Mouse (Mus musculus): ENCODE data around the gene Msantd1. TPM values are rescaled to one million over a fixed set of nuclear protein-coding genes. Genes with fewer than 3 reads are reported as not detected.

Msantd1 gene
- not detected for polyA plus RNA-seq (2014; fragmentation: Illumina TruSeq; extraction: RNeasy Lipid Tissue Mini Kit (QIAGEN cat#74804); ENCODE audit: low read depth, low replicate concordance)

DNA sequence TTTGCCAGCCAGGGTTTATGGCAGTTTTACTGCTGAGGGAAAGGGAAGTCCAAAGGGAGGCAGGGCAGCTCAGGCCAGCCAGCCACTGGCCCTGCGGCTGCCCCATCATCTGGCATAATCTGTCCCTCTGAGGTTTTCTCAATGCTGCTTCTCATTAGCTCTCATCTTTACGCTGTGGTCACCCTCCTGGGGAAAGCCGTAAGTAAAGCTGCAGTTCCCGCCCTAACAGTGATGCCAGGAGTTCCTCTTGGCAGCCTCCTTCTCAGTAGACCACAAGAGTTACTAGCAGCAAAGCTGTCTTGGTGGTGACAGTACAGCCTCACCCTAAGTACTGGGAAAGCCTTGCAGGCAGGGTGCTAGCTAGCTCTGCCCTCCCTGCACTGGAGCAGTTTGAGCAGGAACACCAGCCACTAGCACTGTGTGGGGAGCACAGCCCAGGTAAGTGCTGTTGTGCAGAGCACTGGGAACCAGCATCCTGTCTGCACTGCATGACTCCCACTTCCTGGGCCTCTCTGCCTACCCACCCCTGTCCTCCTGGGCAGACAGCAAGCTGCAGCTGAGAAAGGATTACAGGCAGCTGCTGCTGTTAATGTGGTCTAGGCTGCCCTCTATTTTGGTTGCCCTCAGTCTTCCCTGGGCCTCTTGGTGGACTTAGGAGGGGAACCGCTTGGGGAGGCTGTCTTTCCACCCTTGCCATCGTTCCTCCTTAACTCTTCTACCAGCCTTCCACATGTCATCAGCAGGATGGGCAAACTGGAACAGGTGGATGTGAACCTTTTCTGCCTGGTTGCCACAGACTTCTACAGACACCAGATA is at the start of gene Msantd1:
Gene Msantd1, plus strand, starts transcription at position 103 of the 816 bp plus-strand sequence.

DNA sequence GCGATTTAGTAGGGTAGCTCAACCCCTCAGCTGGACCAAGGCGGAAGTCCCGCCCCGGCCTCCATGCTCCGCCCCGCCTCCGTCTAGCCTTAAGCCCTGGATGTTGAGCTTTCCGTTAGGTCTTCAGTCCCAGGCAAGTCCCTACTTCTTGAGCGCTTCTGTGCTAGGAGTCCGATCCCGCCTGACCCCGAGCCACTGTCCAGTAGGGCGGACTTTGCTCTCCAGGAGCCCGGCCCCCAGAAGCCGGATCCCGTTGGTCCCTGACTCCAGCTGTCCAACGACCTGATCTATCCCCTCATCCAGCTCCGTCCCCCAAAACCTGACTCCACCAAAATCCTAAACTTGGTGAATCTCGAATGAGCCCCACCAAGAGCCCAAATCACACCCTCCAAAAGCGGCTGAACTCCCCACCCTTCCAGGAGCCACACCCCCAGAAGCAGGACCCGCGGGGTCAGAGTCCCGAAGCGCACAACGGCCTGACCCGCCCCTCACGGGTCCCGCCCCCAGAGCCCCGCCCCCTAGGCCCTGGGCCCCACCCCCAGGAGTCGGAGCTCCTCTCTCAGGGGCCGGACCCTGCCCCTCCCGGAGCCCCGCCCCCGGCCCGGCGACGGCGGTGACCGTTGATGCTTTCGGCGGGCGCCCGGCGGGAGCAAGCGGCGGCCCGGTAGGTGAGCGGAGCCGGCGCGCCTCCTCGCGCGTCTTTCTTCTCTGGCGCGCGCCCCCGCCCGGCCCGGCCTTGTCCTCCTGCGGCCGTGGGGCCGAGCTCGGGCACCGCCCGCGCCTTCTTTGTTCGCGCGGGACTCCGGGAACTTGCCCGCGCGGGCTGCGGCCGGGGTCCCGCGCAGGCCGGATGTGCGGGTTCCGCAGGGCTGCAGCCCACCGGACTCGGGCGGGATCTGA is 41.3 kb downstream of the Msantd1 start, which contains the start of gene Rgs12:
Gene Rgs12, plus strand, starts transcription at position 585 of the 900 bp plus-strand sequence.

Other genes with a start within 250 kb of the Msantd1 start
- 22.3 TPM for gene Nop14, start 247.9 kb upstream of the Msantd1 start, polyA plus RNA-seq (2014; fragmentation: Illumina TruSeq; extraction: RNeasy Lipid Tissue Mini Kit (QIAGEN cat#74804); ENCODE audit: low read depth, low replicate concordance)
- 10.6 TPM for gene Grk4, start 247.6 kb upstream of the Msantd1 start, polyA plus RNA-seq (2014; fragmentation: Illumina TruSeq; extraction: RNeasy Lipid Tissue Mini Kit (QIAGEN cat#74804); ENCODE audit: low read depth, low replicate concordance)
- gene Htt, start 146.3 kb upstream of the Msantd1 start, polyA plus RNA-seq (2014; fragmentation: Illumina TruSeq; extraction: RNeasy Lipid Tissue Mini Kit (QIAGEN cat#74804); ENCODE audit: low read depth, low replicate concordance): 7.4 TPM
- gene Rgs12, start 41.4 kb downstream of the Msantd1 start, polyA plus RNA-seq (2014; fragmentation: Illumina TruSeq; extraction: RNeasy Lipid Tissue Mini Kit (QIAGEN cat#74804); ENCODE audit: low read depth, low replicate concordance): 5.8 TPM
- gene Hgfac, start 133.5 kb downstream of the Msantd1 start, polyA plus RNA-seq (2014; fragmentation: Illumina TruSeq; extraction: RNeasy Lipid Tissue Mini Kit (QIAGEN cat#74804); ENCODE audit: low read depth, low replicate concordance): not detected
- gene Dok7, start 148.8 kb downstream of the Msantd1 start, polyA plus RNA-seq (2014; fragmentation: Illumina TruSeq; extraction: RNeasy Lipid Tissue Mini Kit (QIAGEN cat#74804); ENCODE audit: low read depth, low replicate concordance): not detected
- 60.4 TPM for gene Lrpap1, start 197.8 kb downstream of the Msantd1 start, polyA plus RNA-seq (2014; fragmentation: Illumina TruSeq; extraction: RNeasy Lipid Tissue Mini Kit (QIAGEN cat#74804); ENCODE audit: low read depth, low replicate concordance)

Measured in kidney, adult 10 weeks (tissue).